Mouse (Mus musculus) myocyte (in vitro differentiated cells): Measurements from ENCODE around the gene Cnot6l.

ENCODE experiments used
- CEBPB ChIP-seq: IDR thresholded peaks from 2 replicates; pipeline ENCODE4 v1.6.1; 2011; ENCODE audit warnings: mild to moderate bottlenecking, moderate library complexity; ENCODE audit not compliant: poor library complexity, insufficient read depth, severe bottlenecking
- E2F4 ChIP-seq: IDR thresholded peaks from one replicate; pipeline ENCODE4 v1.6.1; 2011; ENCODE audit warnings: mild to moderate bottlenecking, control low read depth, moderate library complexity; ENCODE audit not compliant: insufficient read depth
- MYOD1 ChIP-seq, 3 experiments: IDR thresholded peaks; one replicate each; pipeline ENCODE4 v1.6.1; 2011; ENCODE audit warnings: control low read depth in 2 of 3, low read depth in 2 of 3, mild to moderate bottlenecking in 2 of 3, moderate library complexity in 1 of 3; ENCODE audit not compliant: insufficient read length in 2 of 3, control insufficient read depth in 1 of 3
- MYOG ChIP-seq, 3 experiments: IDR thresholded peaks; one replicate each; pipeline ENCODE4 v1.6.1; 2011; ENCODE audit warnings: control low read depth in 2 of 3, low read depth in 2 of 3, mild to moderate bottlenecking in 2 of 3; ENCODE audit not compliant: insufficient read length in 2 of 3, control insufficient read depth in 1 of 3, insufficient read depth in 1 of 3
- POLR2A ChIP-seq: IDR thresholded peaks from one replicate; pipeline ENCODE4 v1.6.1; 2011; ENCODE audit warnings: low read depth, mild to moderate bottlenecking, control low read depth, moderate library complexity; ENCODE audit not compliant: insufficient read length
- POLR2AphosphoS2 ChIP-seq: IDR thresholded peaks from one replicate; pipeline ENCODE4 v1.6.1; 2011; ENCODE audit warnings: low read depth, control low read depth; ENCODE audit not compliant: insufficient read length
- REST ChIP-seq: IDR thresholded peaks from one replicate; pipeline ENCODE4 v1.6.1; 2011; ENCODE audit warnings: mild to moderate bottlenecking, control low read depth, moderate library complexity; ENCODE audit not compliant: insufficient read depth, insufficient read length
- TCF12 ChIP-seq: IDR thresholded peaks from one replicate; pipeline ENCODE4 v1.6.1; 2011; ENCODE audit warnings: mild to moderate bottlenecking, control low read depth; ENCODE audit not compliant: poor library complexity, insufficient read depth, severe bottlenecking

DNA sequence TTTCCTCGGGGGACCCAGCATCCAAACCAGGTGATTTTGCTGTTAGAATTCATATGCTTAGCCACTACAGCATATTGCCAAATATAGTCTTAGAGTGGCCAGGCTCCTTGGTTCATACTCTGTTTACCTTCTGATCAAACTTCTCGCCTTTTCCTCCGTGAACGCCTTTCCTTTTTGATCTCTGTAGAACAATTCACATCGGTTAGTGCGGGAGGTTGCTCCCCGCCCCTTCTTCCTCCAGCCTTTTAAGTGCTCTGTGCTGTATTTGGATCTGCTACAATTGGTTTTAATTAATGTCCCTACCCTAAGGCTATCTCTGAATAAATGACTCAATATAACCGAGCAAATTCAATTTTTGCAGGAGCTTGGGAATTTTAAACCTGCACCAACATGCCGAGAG lies 12.2 kb upstream of the Cnot6l start:
- TF ChIP-seq MYOG (IDR thresholded peaks at IDR 0.05; ENCODE audit: control insufficient read depth in 1 of 3, insufficient read depth in 1 of 3, insufficient read length in 2 of 3, low read depth in 2 of 3) = no peak
- TF ChIP-seq TCF12 = no peak
- no peak for TF ChIP-seq REST
- TF ChIP-seq POLR2A = no peak
- no peak for TF ChIP-seq MYOD1 (IDR thresholded peaks at IDR 0.05; ENCODE audit: control insufficient read depth in 1 of 3, insufficient read length in 2 of 3, low read depth in 2 of 3)
- no peak for TF ChIP-seq E2F4
- no peak for TF ChIP-seq CEBPB
- TF ChIP-seq POLR2AphosphoS2 = no peak
